Mouse (Mus musculus): ENCODE measurements at regions not wholly inside any gene's neighbourhood (a gene's known extent, or its start where the extent isn't known, plus 50 kb on each side); places are given as distances from the start of the nearest gene placed in this dataset.

- DNase-seq (ENCODE audit: low spot score) (no peak), ATAC-seq (ENCODE audit: low FRiP score) (no peak)
- H3K4me2 ChIP-seq (replicated peaks) = no peak overlapping the region
- no peaks in the 10 kb centered on the region for H3K36me3 ChIP-seq (replicated peaks; ENCODE audit: control insufficient read depth, insufficient read depth)
- no peak overlapping the region for H3K27ac ChIP-seq
- H3K9ac ChIP-seq = no peak overlapping the region
- WGBS = 81% methylated on average over 12 of the region's 12 CpGs
- no peak overlapping the region for H3K4me3 ChIP-seq (replicated peaks; ENCODE audit: low read length)
- H3K27me3 ChIP-seq (ENCODE audit: control insufficient read depth, insufficient read depth, low read length) = no peaks in the 10 kb centered on the region
- no peaks in the 10 kb centered on the region for H3K4me1 ChIP-seq (replicated peaks; ENCODE audit: control insufficient read depth, insufficient read depth, low read length)
- H3K9me3 ChIP-seq (ENCODE audit: control insufficient read depth, low read length) = no peaks in the 10 kb centered on the region
Measured at GRCm38 (mm10) chr4:105316478-105317206, 159.5 kb downstream of the Plpp3 start.

GRCm38 (mm10) chr4:105318421-105318820 is 161.3 kb downstream of the Plpp3 start:
- WGBS = 73% methylated on average over 2 of the region's 2 CpGs
- ATAC-seq (ENCODE audit: low FRiP score) = no peak
- H3K4me3 ChIP-seq (replicated peaks; ENCODE audit: low read length) = no peak overlapping the region

GRCm38 (mm10) chr4:105323446-105323845 is 166.3 kb downstream of the Plpp3 start:
- no peaks in the 10 kb centered on the region for H3K27me3 ChIP-seq (ENCODE audit: control insufficient read depth, insufficient read depth, low read length)
- H3K9me3 ChIP-seq (ENCODE audit: control insufficient read depth, low read length) = no peaks in the 10 kb centered on the region
- no peaks in the 10 kb centered on the region for H3K36me3 ChIP-seq (replicated peaks; ENCODE audit: control insufficient read depth, insufficient read depth)
- DNase-seq (ENCODE audit: low spot score) (no peak), ATAC-seq (ENCODE audit: low FRiP score) (no peak)
- WGBS = 55% methylated on average over 1 of the region's 1 CpGs
- H3K4me3 ChIP-seq (replicated peaks; ENCODE audit: low read length) = no peak overlapping the region
- no peak overlapping the region for H3K27ac ChIP-seq
- no peak overlapping the region for H3K4me2 ChIP-seq (replicated peaks)
- no peaks in the 10 kb centered on the region for H3K4me1 ChIP-seq (replicated peaks; ENCODE audit: control insufficient read depth, insufficient read depth, low read length)
- no peak overlapping the region for H3K9ac ChIP-seq

More at GRCm38 (mm10) chr4:105318421-105318820, 161.3 kb downstream of the Plpp3 start:
- no peak overlapping the region for H3K27ac ChIP-seq
- no peaks in the 10 kb centered on the region for H3K27me3 ChIP-seq (ENCODE audit: control insufficient read depth, insufficient read depth, low read length)
- H3K4me2 ChIP-seq (replicated peaks) = no peak overlapping the region
- DNase-seq (ENCODE audit: low spot score) = no peak
- H3K4me1 ChIP-seq (replicated peaks; ENCODE audit: control insufficient read depth, insufficient read depth, low read length) = no peaks in the 10 kb centered on the region
- no peak overlapping the region for H3K9ac ChIP-seq
- H3K9me3 ChIP-seq (ENCODE audit: control insufficient read depth, low read length) = no peaks in the 10 kb centered on the region
- H3K36me3 ChIP-seq (replicated peaks; ENCODE audit: control insufficient read depth, insufficient read depth) = no peaks in the 10 kb centered on the region

- DNase-seq (ENCODE audit: low spot score) (no peak), ATAC-seq (ENCODE audit: low FRiP score) (no peak)
- H3K27ac ChIP-seq = no peak overlapping the region
- H3K27me3 ChIP-seq (ENCODE audit: control insufficient read depth, insufficient read depth, low read length) = no peaks in the 10 kb centered on the region
- WGBS = 31% methylated on average over 3 of the region's 3 CpGs
- H3K4me3 ChIP-seq (replicated peaks; ENCODE audit: low read length) = no peak overlapping the region
- H3K4me2 ChIP-seq (replicated peaks) = no peak overlapping the region
- H3K36me3 ChIP-seq (replicated peaks; ENCODE audit: control insufficient read depth, insufficient read depth) = no peaks in the 10 kb centered on the region
- no peaks in the 10 kb centered on the region for H3K9me3 ChIP-seq (ENCODE audit: control insufficient read depth, low read length)
- no peak overlapping the region for H3K9ac ChIP-seq
- H3K4me1 ChIP-seq (replicated peaks; ENCODE audit: control insufficient read depth, insufficient read depth, low read length) = no peaks in the 10 kb centered on the region
Measured at GRCm38 (mm10) chr4:105326989-105327388, 169.8 kb downstream of the Plpp3 start.

GRCm38 (mm10) chr4:105327711-105328471 is 170.7 kb downstream of the Plpp3 start:
- Histone ChIP-seq H3K36me3 (replicated peaks; ENCODE audit: control insufficient read depth, insufficient read depth) (no peaks in the 10 kb centered on the region), H3K27me3 (ENCODE audit: control insufficient read depth, insufficient read depth, low read length) (no peaks in the 10 kb centered on the region), H3K27ac (no peak overlapping the region), H3K4me3 (replicated peaks; ENCODE audit: low read length) (no peak overlapping the region), H3K9me3 (ENCODE audit: control insufficient read depth, low read length) (no peaks in the 10 kb centered on the region), H3K9ac (no peak overlapping the region), H3K4me2 (replicated peaks) (no peak overlapping the region), H3K4me1 (replicated peaks; ENCODE audit: control insufficient read depth, insufficient read depth, low read length) (no peaks in the 10 kb centered on the region)
- ATAC-seq (ENCODE audit: low FRiP score) (no peak), DNase-seq (ENCODE audit: low spot score) (no peak)
- 82% methylated on average over 5 of the region's 5 CpGs for WGBS

GRCm38 (mm10) chr4:105328776-105329175 is 171.6 kb downstream of the Plpp3 start:
- Histone ChIP-seq H3K36me3 (replicated peaks; ENCODE audit: control insufficient read depth, insufficient read depth) (no peaks in the 10 kb centered on the region), H3K4me1 (replicated peaks; ENCODE audit: control insufficient read depth, insufficient read depth, low read length) (no peaks in the 10 kb centered on the region), H3K9me3 (ENCODE audit: control insufficient read depth, low read length) (no peaks in the 10 kb centered on the region), H3K4me3 (replicated peaks; ENCODE audit: low read length) (no peak overlapping the region), H3K27me3 (ENCODE audit: control insufficient read depth, insufficient read depth, low read length) (no peaks in the 10 kb centered on the region), H3K4me2 (replicated peaks) (no peak overlapping the region), H3K27ac (no peak overlapping the region), H3K9ac (no peak overlapping the region)
- 86% methylated on average over 10 of the region's 10 CpGs for WGBS
- no peak for ATAC-seq (ENCODE audit: low FRiP score)
- no peak for DNase-seq (ENCODE audit: low spot score)

- no peaks in the 10 kb centered on the region; the same call in 1 of the 2 replicates for H3K4me1 ChIP-seq (replicated peaks; ENCODE audit: control insufficient read depth, insufficient read depth, low read length)
- no peak overlapping the region for H3K27ac ChIP-seq
- no peaks in the 10 kb centered on the region for H3K36me3 ChIP-seq (replicated peaks; ENCODE audit: control insufficient read depth, insufficient read depth)
- 90% methylated on average over 10 of the region's 10 CpGs for WGBS
- no peak overlapping the region for H3K4me3 ChIP-seq (replicated peaks; ENCODE audit: low read length)
- ATAC-seq (ENCODE audit: low FRiP score) (no peak), DNase-seq (ENCODE audit: low spot score) (no peak)
- H3K9me3 ChIP-seq (ENCODE audit: control insufficient read depth, low read length) = no peaks in the 10 kb centered on the region
- H3K27me3 ChIP-seq (ENCODE audit: control insufficient read depth, insufficient read depth, low read length) = no peaks in the 10 kb centered on the region
- H3K9ac ChIP-seq = no peak overlapping the region
- H3K4me2 ChIP-seq (replicated peaks) = no peak overlapping the region
Measured at GRCm38 (mm10) chr4:105332081-105332480, 174.9 kb downstream of the Plpp3 start.

- Histone ChIP-seq H3K4me2 (replicated peaks) (no peak overlapping the region), H3K27ac (no peak overlapping the region), H3K9ac (no peak overlapping the region), H3K9me3 (ENCODE audit: control insufficient read depth, low read length) (no peaks in the 10 kb centered on the region), H3K36me3 (replicated peaks; ENCODE audit: control insufficient read depth, insufficient read depth) (no peaks in the 10 kb centered on the region), H3K4me1 (replicated peaks; ENCODE audit: control insufficient read depth, insufficient read depth, low read length) (no peaks in the 10 kb centered on the region; the same call in 1 of the 2 replicates), H3K27me3 (ENCODE audit: control insufficient read depth, insufficient read depth, low read length) (no peaks in the 10 kb centered on the region), H3K4me3 (replicated peaks; ENCODE audit: low read length) (no peak overlapping the region)
- no peak for ATAC-seq (ENCODE audit: low FRiP score)
- WGBS = 43% methylated on average over 1 of the region's 1 CpGs
- DNase-seq (ENCODE audit: low spot score) = no peak
Measured at GRCm38 (mm10) chr4:105335872-105336271, 178.7 kb downstream of the Plpp3 start.

- WGBS = 77% methylated on average over 4 of the region's 4 CpGs
- H3K27ac ChIP-seq = no peak overlapping the region
- no peak overlapping the region for H3K9ac ChIP-seq
- no peaks in the 10 kb centered on the region for H3K36me3 ChIP-seq (replicated peaks; ENCODE audit: control insufficient read depth, insufficient read depth)
- H3K9me3 ChIP-seq (ENCODE audit: control insufficient read depth, low read length) = no peaks in the 10 kb centered on the region
- H3K4me3 ChIP-seq (replicated peaks; ENCODE audit: low read length) = no peak overlapping the region
- no peak for ATAC-seq (ENCODE audit: low FRiP score)
- no peak for DNase-seq (ENCODE audit: low spot score)
- no peaks in the 10 kb centered on the region; the same call in 1 of the 2 replicates for H3K4me1 ChIP-seq (replicated peaks; ENCODE audit: control insufficient read depth, insufficient read depth, low read length)
- H3K4me2 ChIP-seq (replicated peaks) = no peak overlapping the region
- no peaks in the 10 kb centered on the region for H3K27me3 ChIP-seq (ENCODE audit: control insufficient read depth, insufficient read depth, low read length)
Measured at GRCm38 (mm10) chr4:105336557-105336956, 179.4 kb downstream of the Plpp3 start.

All from hindbrain, embryonic 14.5 days (tissue).